Comparison of ENCODE assay signal across 21 mouse cellular contexts in the genomic region with DNA sequence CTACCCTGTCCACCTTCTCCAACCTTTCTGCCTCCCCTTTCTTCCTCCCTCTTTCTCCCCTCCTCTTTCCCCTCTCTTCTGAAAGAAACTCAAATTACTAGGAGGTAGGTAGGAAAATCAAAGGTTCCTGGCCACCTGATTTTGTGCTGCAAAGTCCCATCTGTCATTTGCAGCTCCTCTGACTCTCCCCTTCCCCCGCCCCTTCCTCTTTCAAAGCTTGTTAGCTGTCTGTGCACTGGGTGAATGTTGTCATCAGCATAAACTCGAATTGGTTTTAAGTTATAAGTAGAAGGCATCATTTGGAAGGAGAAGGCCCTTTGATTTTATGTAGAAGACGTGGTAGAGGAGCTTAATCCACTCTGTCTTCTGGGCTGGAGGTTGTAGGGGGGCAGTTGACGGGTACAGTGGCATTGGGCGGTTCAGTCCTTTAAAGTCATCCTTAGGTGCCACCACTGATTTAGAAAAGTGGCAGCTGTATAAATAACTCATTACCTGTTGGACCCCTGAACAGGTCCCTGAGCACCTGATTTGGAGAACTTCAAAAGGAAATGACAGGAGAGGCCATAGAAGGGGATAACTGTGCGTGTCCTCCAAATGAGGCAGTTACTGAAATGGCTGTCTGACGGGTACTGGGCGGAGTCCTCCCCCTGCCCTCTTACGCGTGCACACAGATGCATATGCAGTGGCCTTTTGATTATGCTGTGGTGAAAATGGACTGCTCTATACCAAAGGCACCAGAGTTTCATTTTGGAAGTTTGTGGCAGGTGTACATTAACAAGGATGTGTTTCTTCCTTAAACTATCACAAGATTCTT. TPM values are rescaled to one million over a fixed set of nuclear protein-coding genes. Genes with fewer than 3 reads are reported as not detected.
DNase-seq lines count a peak whose midpoint lies in the region; ATAC-seq and TF ChIP-seq lines count a peak whose summit lies in the region.
"Had no signal": no experiment of that assay in that cellular context is flagged by ENCODE, and none has a peak within 500 bp of the region (broad histone marks: within the 10 kb centered on the region; RNA-seq: fewer than 3 reads in every experiment).

No protein-coding gene starts in this region.

- H3K36me3 ChIP-seq in forebrain, embryonic 12.5 days (replicated peaks) = no peaks in the 10 kb centered on the region
- no peaks in the 10 kb centered on the region for H3K36me3 ChIP-seq in forebrain, postnatal 0 days (ENCODE audit: insufficient read depth)
- H3K36me3 ChIP-seq in midbrain, embryonic 16.5 days (ENCODE audit: control insufficient read depth, insufficient read depth, low read length) = no peaks in the 10 kb centered on the region
- H3K36me3 ChIP-seq: embryonic facial prominence, embryonic 13.5 days; G1E; heart, embryonic 15.5 days; hindbrain, embryonic 15.5 days had no signal

- no peak overlapping the region for H3K4me2 ChIP-seq in forebrain, embryonic 12.5 days
- H3K4me2 ChIP-seq in forebrain, postnatal 0 days (ENCODE audit: low read depth) = no peak overlapping the region
- no peak overlapping the region for H3K4me2 ChIP-seq in midbrain, embryonic 16.5 days (ENCODE audit: low read length)
- H3K4me2 ChIP-seq: embryonic facial prominence, embryonic 13.5 days; heart, embryonic 15.5 days; hindbrain, embryonic 15.5 days; limb, embryonic 12.5 days had no signal

- H3K27ac ChIP-seq in layer of hippocampus, adult 2 months = peak overlapping the region; percentile 72
- 0 out of 2 replicates have a peak overlapping the region, but pooled peaks have one; percentile 59 for H3K27ac ChIP-seq in forebrain, embryonic 12.5 days
- no peak overlapping the region for H3K27ac ChIP-seq in forebrain, postnatal 0 days (ENCODE audit: low read depth, low read length)
- no peak overlapping the region for H3K27ac ChIP-seq in midbrain, embryonic 16.5 days (ENCODE audit: low read length)
- H3K27ac ChIP-seq: embryonic facial prominence, embryonic 13.5 days; gastrocnemius, adult 2 months; heart, adult 2 months; heart, embryonic 15.5 days; hindbrain, embryonic 15.5 days; kidney, postnatal 0 days; limb, embryonic 12.5 days; liver, embryonic 14.5 days had no signal

- no peak overlapping the region for H3K9ac ChIP-seq in forebrain, embryonic 12.5 days
- no peak overlapping the region for H3K9ac ChIP-seq in forebrain, postnatal 0 days
- H3K9ac ChIP-seq in midbrain, embryonic 16.5 days (ENCODE audit: low read depth, low read length) = no peak overlapping the region
- H3K9ac ChIP-seq: embryonic facial prominence, embryonic 13.5 days; heart, embryonic 15.5 days; hindbrain, embryonic 15.5 days; limb, embryonic 12.5 days; liver, embryonic 14.5 days had no signal

- no peak for TF ChIP-seq CTCF in layer of hippocampus, adult 2 months (conservative IDR thresholded peaks at IDR 0.05)
- no peak for TF ChIP-seq CTCF in forebrain, postnatal 0 days (IDR thresholded peaks at IDR 0.05; ENCODE audit: low read depth)

- H3K27me3 ChIP-seq in forebrain, embryonic 12.5 days = no peaks in the 10 kb centered on the region
- no peaks in the 10 kb centered on the region for H3K27me3 ChIP-seq in forebrain, postnatal 0 days (ENCODE audit: insufficient read depth, low read length)
- no peaks in the 10 kb centered on the region for H3K27me3 ChIP-seq in midbrain, embryonic 16.5 days (ENCODE audit: control insufficient read depth, insufficient read depth, low read depth, low read length)
- H3K27me3 ChIP-seq: embryonic facial prominence, embryonic 13.5 days; heart, embryonic 15.5 days; hindbrain, embryonic 15.5 days; limb, embryonic 12.5 days had no signal

- no peak for ATAC-seq in forebrain, embryonic 12.5 days (ENCODE audit: low FRiP score)
- ATAC-seq in forebrain, postnatal 0 days = 0 out of 2 replicates have a peak, but pooled peaks have one; percentile 38
- peak; percentile 49 for ATAC-seq in midbrain, embryonic 16.5 days
- ATAC-seq: intestine, postnatal 0 days; lung, postnatal 0 days had no signal

- 79% methylated on average over 10 of the region's 10 CpGs for WGBS in forebrain, embryonic 12.5 days
- WGBS in forebrain, postnatal 0 days = 71% methylated on average over 10 of the region's 10 CpGs
- WGBS in midbrain, embryonic 16.5 days = 68% methylated on average over 10 of the region's 10 CpGs

- no peak overlapping the region for H3K4me3 ChIP-seq in layer of hippocampus, adult 2 months
- no peak overlapping the region for H3K4me3 ChIP-seq in forebrain, embryonic 12.5 days (replicated peaks)
- H3K4me3 ChIP-seq in forebrain, postnatal 0 days (ENCODE audit: low read depth, low read length) = no peak overlapping the region
- no peak overlapping the region for H3K4me3 ChIP-seq in midbrain, embryonic 16.5 days (ENCODE audit: low read depth, low read length)
- H3K4me3 ChIP-seq: embryonic facial prominence, embryonic 13.5 days; gastrocnemius, adult 2 months; heart, adult 2 months; heart, embryonic 15.5 days; hindbrain, embryonic 15.5 days; limb, embryonic 12.5 days had no signal

- H3K9me3 ChIP-seq in forebrain, embryonic 12.5 days = no peaks in the 10 kb centered on the region
- no peaks in the 10 kb centered on the region for H3K9me3 ChIP-seq in forebrain, postnatal 0 days (ENCODE audit: low read length)
- no peaks in the 10 kb centered on the region; the same call in 1 of the 2 replicates for H3K9me3 ChIP-seq in midbrain, embryonic 16.5 days (replicated peaks; ENCODE audit: control insufficient read depth, low read length, poor library complexity, severe bottlenecking)
- H3K9me3 ChIP-seq: heart, embryonic 15.5 days; hindbrain, embryonic 15.5 days; limb, embryonic 12.5 days had no signal

- peaks cover 36% of the 10 kb centered on the region for H3K4me1 ChIP-seq in forebrain, embryonic 12.5 days
- 0 out of 2 replicates have a peak, but pooled peaks cover 5% of the 10 kb centered on the region for H3K4me1 ChIP-seq in forebrain, postnatal 0 days (ENCODE audit: insufficient read depth)
- peaks cover 12% of the 10 kb centered on the region for H3K4me1 ChIP-seq in midbrain, embryonic 16.5 days (ENCODE audit: control insufficient read depth, insufficient read depth, low read length)
- H3K4me1 ChIP-seq: embryonic facial prominence, embryonic 13.5 days; limb, embryonic 12.5 days had no signal

- no peak for DNase-seq in layer of hippocampus, adult 2 months (ENCODE audit: low spot score in 2 of 2)
- no peak for DNase-seq in layer of hippocampus, adult 9-11 months
- no peak for DNase-seq in forebrain, postnatal 0 days
- DNase-seq in kidney, postnatal 10 days = no peak
- DNase-seq in liver = no peak
- DNase-seq: adrenal gland, postnatal 36 days; gastrocnemius, adult 2 months; heart, adult 2 months; right cerebral cortex, postnatal 4 days; thymus, postnatal 14 days had no signal

RNA-seq across cellular contexts. Expression of a gene that starts 11.8 kb away (rescaled TPM):
- 100 to 1,000 TPM; 101 to 111 TPM for total RNA-seq in layer of hippocampus, adult 2 months (2021)
- 23.9 and 24.1 TPM in 2 replicates for polyA plus RNA-seq in forebrain, embryonic 12.5 days (2016; fragmentation: Nextera tagmentation; extraction: Ambion mirVana)
- 33.3 and 35.2 TPM in 2 replicates for total RNA-seq in forebrain, postnatal 0 days (2014; rRNA removed)
- 34.0 and 34.6 TPM in 2 replicates for polyA plus RNA-seq in forebrain, postnatal 0 days (2015; fragmentation: Nextera tagmentation; extraction: Ambion mirVana)
- polyA plus RNA-seq in midbrain, embryonic 16.5 days (2015; fragmentation: Nextera tagmentation; extraction: Ambion mirVana) = 20.8 and 23.9 TPM in 2 replicates
- total RNA-seq: G1E had no signal
- polyA plus RNA-seq: G1E had no signal

Comparison
In these comparisons a context has a peak if more than half of its experiments do, and no peak if none do; other contexts are left out.
1. H3K27ac ChIP-seq: peak in layer of hippocampus, adult 2 months (single experiment) and forebrain, embryonic 12.5 days (single experiment); none in forebrain, postnatal 0 days (single experiment) and midbrain, embryonic 16.5 days (single experiment).